Mouse (Mus musculus) hindbrain, embryonic 11.5 days (tissue): Measurements from ENCODE around the gene Lipt2. TPM values are rescaled to one million over a fixed set of nuclear protein-coding genes. Genes with fewer than 3 reads are reported as not detected.

Experiments
- ATAC-seq: fragments of 200-750 bp; cut with Nextera tagmentation; 2 replicates; pipeline ENCODE4 v1.8.0; 2017; ENCODE audit warnings: mild to moderate bottlenecking, moderate TSS enrichment, moderate library complexity; ENCODE audit not compliant: low FRiP score
- DNase-seq: peaks from one replicate; pipeline ENCODE4 v3.0.0-alpha.2; 2015; ENCODE audit warnings: low spot score
- H3K27ac ChIP-seq: fragments of 300-500 bp; sonication (generic); 2 replicates; pipeline ENCODE4 v1.5.1; 2014; ENCODE audit warnings: mild to moderate bottlenecking, low read depth, low read length
- H3K27me3 ChIP-seq: fragments of 300-500 bp; sonication (generic); 2 replicates; pipeline ENCODE4 v1.6.1; 2014; ENCODE audit warnings: mild to moderate bottlenecking, low read length, moderate library complexity, mixed read lengths; ENCODE audit not compliant: control insufficient read depth, insufficient read depth
- H3K36me3 ChIP-seq: fragments of 300-500 bp; sonication (generic); 2 replicates; pipeline ENCODE4 v1.6.1; 2014; ENCODE audit warnings: mild to moderate bottlenecking, low read length, moderate library complexity, mixed read lengths; ENCODE audit not compliant: control insufficient read depth, insufficient read depth
- H3K4me1 ChIP-seq: fragments of 300-500 bp; sonication (generic); replicated peaks from 2 replicates; pipeline ENCODE4 v1.6.1; 2014; ENCODE audit warnings: low read length, mixed read lengths; ENCODE audit not compliant: control insufficient read depth, insufficient read depth
- H3K4me2 ChIP-seq: fragments of 300-500 bp; sonication (generic); replicated peaks from 2 replicates; pipeline ENCODE4 v1.6.1; 2014; ENCODE audit warnings: mild to moderate bottlenecking, low read depth, low read length
- H3K4me3 ChIP-seq: fragments of 300-500 bp; sonication (generic); 2 replicates; pipeline ENCODE4 v1.5.1; 2014; ENCODE audit warnings: low read depth, low read length
- H3K9ac ChIP-seq: fragments of 300-500 bp; sonication (generic); 2 replicates; pipeline ENCODE4 v1.6.1; 2014; ENCODE audit warnings: low read depth, low read length
- H3K9me3 ChIP-seq: fragments of 300-500 bp; sonication (generic); 2 replicates; pipeline ENCODE4 v1.6.1; 2016; ENCODE audit warnings: low read length; ENCODE audit not compliant: control insufficient read depth
- WGBS: fragments of 180-500 bp; shearing (Covaris S2); extraction: QIAGEN DNeasy Blood & Tissue Kit; methylation state at CpG from one replicate; pipeline ENCODE4 v1.1.7; 2014; 5-methylcytosine and 5-hydroxymethylcytosine counted together
- polyA plus RNA-seq: library from polyadenylated mRNA; unstranded; fragments of >200 nt; fragmentation: Nextera tagmentation; extraction: Ambion mirVana; gene quantifications from 2 replicates; pipeline ENCODE4 v1.2.1, GENCODE M21; 2014

Gene Lipt2
- polyA plus RNA-seq, 1 experiment from 2014 or later = 23.7 TPM

DNA sequence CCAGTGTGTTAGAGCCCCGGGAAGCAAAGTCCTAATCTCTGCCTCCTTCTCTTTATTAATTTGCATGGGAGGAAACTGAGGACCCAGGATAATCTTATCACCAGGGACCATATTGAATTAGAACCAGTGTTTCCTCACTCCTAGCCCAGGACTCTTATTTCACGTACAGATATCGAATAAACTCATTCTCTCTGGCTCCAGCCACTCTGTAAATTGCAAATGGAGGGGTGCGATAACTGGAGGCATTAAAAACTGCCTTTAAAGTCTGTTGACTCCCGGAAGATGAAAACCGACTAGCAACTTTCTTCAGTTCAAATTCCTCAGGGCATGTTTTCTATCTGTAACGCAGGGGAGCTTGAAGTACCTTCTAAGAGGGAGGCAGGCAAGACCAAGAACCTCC, 20.3 kb downstream of the Lipt2 start:
- no peak overlapping the region for H3K27ac ChIP-seq
- H3K4me3 ChIP-seq = no peak overlapping the region
- H3K36me3 ChIP-seq = no peaks in the 10 kb centered on the region
- peaks cover 27% of the 10 kb centered on the region for H3K27me3 ChIP-seq
- WGBS = 69% methylated on average over 7 of the region's 7 CpGs
- H3K4me1 ChIP-seq = peaks cover 5% of the 10 kb centered on the region; the same call in 1 of the 2 replicates
- H3K4me2 ChIP-seq = peak overlapping the region; percentile 58
- no peak overlapping the region for H3K9ac ChIP-seq
- no peaks in the 10 kb centered on the region for H3K9me3 ChIP-seq
- no peak for DNase-seq
- ATAC-seq = no peak

- no peak for ATAC-seq
- Histone ChIP-seq H3K27me3 (peaks cover 27% of the 10 kb centered on the region), H3K36me3 (no peaks in the 10 kb centered on the region), H3K27ac (no peak overlapping the region), H3K9ac (no peak overlapping the region), H3K4me3 (no peak overlapping the region), H3K9me3 (no peaks in the 10 kb centered on the region), H3K4me1 (peaks cover 5% of the 10 kb centered on the region; the same call in 1 of the 2 replicates), H3K4me2 (no peak overlapping the region)
- WGBS = 77% methylated on average over 7 of the region's 7 CpGs
- DNase-seq = no peak
These were observed 20.8 kb downstream of the Lipt2 start for GRCm38 (mm10) chr7:100179836-100180407.

- no peak for DNase-seq
- Histone ChIP-seq H3K27ac (no peak overlapping the region), H3K36me3 (no peaks in the 10 kb centered on the region), H3K27me3 (peaks cover 27% of the 10 kb centered on the region), H3K4me1 (peaks cover 5% of the 10 kb centered on the region; the same call in 1 of the 2 replicates), H3K9me3 (no peaks in the 10 kb centered on the region), H3K4me2 (no peak overlapping the region), H3K9ac (no peak overlapping the region), H3K4me3 (no peak overlapping the region)
- 88% methylated on average over 2 of the region's 2 CpGs for WGBS
- no peak for ATAC-seq
These were observed 22.1 kb downstream of the Lipt2 start for GRCm38 (mm10) chr7:100181176-100181575.

GRCm38 (mm10) chr7:100181614-100182013, 22.5 kb downstream of the Lipt2 start:
- ATAC-seq (no peak), DNase-seq (no peak)
- Histone ChIP-seq H3K27ac (no peak overlapping the region), H3K36me3 (no peaks in the 10 kb centered on the region), H3K4me3 (no peak overlapping the region), H3K27me3 (peaks cover 27% of the 10 kb centered on the region), H3K9me3 (no peaks in the 10 kb centered on the region), H3K4me2 (no peak overlapping the region), H3K9ac (no peak overlapping the region), H3K4me1 (peaks cover 5% of the 10 kb centered on the region; the same call in 1 of the 2 replicates)
- WGBS = 86% methylated on average over 3 of the region's 3 CpGs

DNA sequence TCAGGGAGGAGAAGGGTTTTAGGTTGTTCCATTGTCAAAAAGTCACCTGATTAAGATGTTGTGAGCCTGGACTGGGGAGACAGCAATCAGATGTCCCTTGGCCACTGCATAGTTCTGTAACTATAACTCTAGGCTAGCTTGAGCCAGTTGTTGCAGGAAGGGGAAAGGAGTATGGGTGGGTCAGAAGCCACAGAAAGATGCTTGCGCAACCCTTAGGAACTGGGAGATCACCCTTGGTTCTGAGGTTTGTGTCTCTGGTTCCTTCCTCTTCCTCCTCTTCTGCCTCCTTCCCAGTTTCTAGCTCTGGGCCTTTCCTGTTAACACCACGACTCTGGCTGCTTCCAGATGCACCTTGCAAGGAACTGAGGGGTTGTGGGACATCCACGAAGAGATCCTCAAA, 23.3 kb downstream of the Lipt2 start:
- 84% methylated on average over 3 of the region's 3 CpGs for WGBS
- no peak for ATAC-seq

DNA sequence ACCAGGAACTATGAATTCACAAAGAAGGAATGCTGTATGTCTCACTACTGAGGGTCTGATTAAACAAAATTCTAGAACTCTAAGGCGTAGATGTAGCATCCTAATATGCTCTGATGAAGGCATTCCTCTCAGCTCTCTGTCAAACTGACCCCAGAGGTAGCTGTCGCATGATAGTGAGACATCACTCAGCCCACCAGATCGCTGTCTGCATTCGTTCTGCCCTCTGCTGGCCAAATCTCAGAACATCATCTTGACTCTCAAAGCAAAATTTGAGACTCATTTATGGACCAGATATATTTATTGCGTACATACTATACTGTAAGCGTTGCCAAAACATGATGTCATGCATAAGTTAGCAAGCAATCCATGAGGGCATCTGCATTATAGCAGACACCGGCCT, 28.5 kb downstream of the Lipt2 start:
- Histone ChIP-seq H3K27me3 (no peaks in the 10 kb centered on the region), H3K9ac (no peak overlapping the region), H3K9me3 (no peaks in the 10 kb centered on the region), H3K4me1 (no peaks in the 10 kb centered on the region), H3K4me3 (no peak overlapping the region), H3K4me2 (no peak overlapping the region), H3K36me3 (no peaks in the 10 kb centered on the region), H3K27ac (no peak overlapping the region)
- 29% methylated on average over 7 of the region's 7 CpGs for WGBS
- DNase-seq (peak; percentile 68), ATAC-seq (no peak)

More for the DNA sequence above, 23.3 kb downstream of the Lipt2 start:
- no peaks in the 10 kb centered on the region for H3K9me3 ChIP-seq
- no peak overlapping the region for H3K4me3 ChIP-seq
- H3K4me1 ChIP-seq = peaks cover 5% of the 10 kb centered on the region; the same call in 1 of the 2 replicates
- no peak overlapping the region for H3K4me2 ChIP-seq
- H3K27ac ChIP-seq = no peak overlapping the region
- H3K9ac ChIP-seq = no peak overlapping the region
- H3K36me3 ChIP-seq = no peaks in the 10 kb centered on the region
- no peak for DNase-seq
- H3K27me3 ChIP-seq = peaks cover 25% of the 10 kb centered on the region

- H3K9me3 ChIP-seq = no peaks in the 10 kb centered on the region
- ATAC-seq (no peak), DNase-seq (no peak)
- H3K4me3 ChIP-seq = no peak overlapping the region
- no peak overlapping the region for H3K9ac ChIP-seq
- H3K4me2 ChIP-seq = no peak overlapping the region
- WGBS = 50% methylated on average over 4 of the region's 4 CpGs
- no peaks in the 10 kb centered on the region for H3K4me1 ChIP-seq
- H3K27me3 ChIP-seq = no peaks in the 10 kb centered on the region
- no peak overlapping the region for H3K27ac ChIP-seq
- H3K36me3 ChIP-seq = no peaks in the 10 kb centered on the region
These were observed 31.1 kb downstream of the Lipt2 start for GRCm38 (mm10) chr7:100190167-100190566.

DNA sequence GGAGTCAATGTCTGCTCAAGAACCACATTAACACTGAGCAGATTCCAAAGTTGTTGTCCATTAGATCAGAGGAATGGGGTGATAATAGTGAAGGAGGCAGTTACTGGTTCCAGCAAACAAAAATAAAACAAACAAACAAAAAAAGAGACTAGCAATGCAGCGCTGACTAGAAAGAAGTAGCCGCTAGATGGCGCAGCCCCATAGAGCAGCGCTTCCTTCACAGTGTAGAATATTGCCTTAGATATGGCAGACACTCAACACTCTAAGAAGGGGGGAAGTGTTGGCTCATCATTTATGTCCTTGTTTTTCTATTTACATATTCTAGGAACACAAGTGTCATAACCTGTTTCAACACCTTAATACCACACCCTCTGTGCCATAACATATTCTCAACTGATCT, 31.7 kb downstream of the Lipt2 start:
- Histone ChIP-seq H3K9me3 (no peaks in the 10 kb centered on the region), H3K4me2 (no peak overlapping the region), H3K4me1 (no peaks in the 10 kb centered on the region), H3K4me3 (no peak overlapping the region), H3K27ac (no peak overlapping the region), H3K36me3 (no peaks in the 10 kb centered on the region), H3K9ac (no peak overlapping the region), H3K27me3 (no peaks in the 10 kb centered on the region)
- peak; percentile 80 for DNase-seq
- WGBS = 6% methylated on average over 4 of the region's 4 CpGs
- no peak for ATAC-seq

GRCm38 (mm10) chr7:100201191-100201590, 42.1 kb downstream of the Lipt2 start:
- WGBS = 84% methylated on average over 3 of the region's 3 CpGs
- no peak overlapping the region for H3K9ac ChIP-seq
- H3K9me3 ChIP-seq = no peaks in the 10 kb centered on the region
- H3K27me3 ChIP-seq = no peaks in the 10 kb centered on the region
- no peaks in the 10 kb centered on the region for H3K36me3 ChIP-seq
- DNase-seq (no peak), ATAC-seq (no peak)
- H3K4me2 ChIP-seq = no peak overlapping the region
- H3K4me3 ChIP-seq = no peak overlapping the region
- H3K4me1 ChIP-seq = no peaks in the 10 kb centered on the region
- no peak overlapping the region for H3K27ac ChIP-seq
